Mouse (Mus musculus) telencephalon, adult 2 months (tissue): ENCODE data around the gene Ap1ar.

ENCODE experiments used
- DNase-seq: peaks from one replicate; pipeline ENCODE4 v3.0.0-alpha.2; 2011; ENCODE audit warnings: low read depth, low spot score

The Ap1ar gene

DNA sequence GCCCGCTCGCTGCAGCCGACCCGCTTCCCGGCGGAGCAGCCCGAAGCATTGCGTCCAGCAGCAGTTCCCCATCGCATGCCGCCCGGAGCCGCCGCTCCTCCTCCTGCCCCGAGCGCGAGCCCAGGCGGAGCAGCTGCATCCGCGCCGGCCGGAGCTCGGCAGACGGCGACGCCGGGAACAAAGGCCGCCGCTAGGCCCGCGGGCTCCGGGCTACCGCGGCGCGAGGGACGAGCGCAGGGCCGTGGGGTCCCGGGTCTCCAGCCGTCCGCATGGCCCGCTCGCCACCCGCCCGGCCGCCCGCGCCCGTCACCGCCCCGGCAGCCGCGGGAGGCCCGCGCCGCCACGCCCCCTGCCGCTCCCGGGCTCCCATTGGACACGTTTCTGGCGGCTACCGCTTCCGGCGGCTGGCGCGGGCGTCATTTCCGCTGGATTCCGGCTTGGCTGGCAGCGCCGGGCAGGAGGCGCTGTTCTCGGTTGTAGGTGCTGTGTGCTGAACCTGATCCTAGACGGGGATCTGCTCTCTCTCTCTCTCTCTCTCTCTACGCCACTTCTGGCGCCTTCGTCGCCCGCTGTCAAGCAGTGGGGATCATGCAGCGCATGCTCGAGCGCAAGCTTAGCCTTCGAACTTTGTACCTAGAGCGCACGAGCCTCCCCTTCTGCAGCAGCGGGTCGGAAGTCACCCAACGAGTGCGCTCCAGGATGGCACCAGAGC lies at the start of gene Ap1ar:
Gene Ap1ar, minus strand, starts transcription at position 370 of the 712 bp plus-strand sequence.
- DNase-seq: peak; percentile 92

DNA sequence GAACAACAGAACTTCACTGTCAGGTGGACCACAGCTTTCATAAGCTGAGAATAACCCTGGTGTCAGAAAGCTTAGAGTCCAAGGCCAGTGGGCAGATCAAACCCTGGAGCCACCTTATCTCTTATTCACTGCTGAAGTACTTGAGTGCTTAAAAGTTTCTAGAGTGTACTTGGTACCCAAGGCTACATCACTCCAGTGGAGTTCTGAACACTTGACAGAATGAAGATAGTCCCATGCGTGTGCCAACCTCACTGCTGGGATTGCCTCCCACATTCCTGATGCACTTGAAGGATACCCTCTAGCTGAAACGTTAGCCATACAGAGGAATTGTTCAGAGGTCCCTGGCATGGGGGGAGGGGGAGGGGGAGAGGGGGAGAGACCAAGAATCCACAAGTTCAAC lies 44.4 kb upstream of the Ap1ar start:
- DNase-seq: no peak

DNA sequence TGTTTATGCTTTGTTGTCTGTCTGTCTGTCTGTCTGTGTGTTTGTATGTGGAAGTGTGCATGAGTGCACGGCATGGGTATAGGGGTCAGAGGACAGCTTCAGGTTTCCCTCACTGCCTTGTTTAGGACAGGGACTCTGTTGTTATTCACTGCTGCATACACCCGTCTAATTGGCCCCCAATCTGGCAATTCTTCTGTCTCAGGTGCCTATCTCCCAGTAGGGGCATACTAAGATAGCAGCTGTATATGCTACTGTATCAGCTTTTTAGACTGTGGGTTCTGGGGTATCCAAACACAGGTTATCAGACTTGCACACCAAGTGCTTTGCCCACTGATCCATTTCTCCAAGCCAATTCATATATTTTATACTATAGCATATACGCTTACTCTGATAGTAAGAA lies 42.6 kb upstream of the Ap1ar start:
- DNase-seq: no peak

DNA sequence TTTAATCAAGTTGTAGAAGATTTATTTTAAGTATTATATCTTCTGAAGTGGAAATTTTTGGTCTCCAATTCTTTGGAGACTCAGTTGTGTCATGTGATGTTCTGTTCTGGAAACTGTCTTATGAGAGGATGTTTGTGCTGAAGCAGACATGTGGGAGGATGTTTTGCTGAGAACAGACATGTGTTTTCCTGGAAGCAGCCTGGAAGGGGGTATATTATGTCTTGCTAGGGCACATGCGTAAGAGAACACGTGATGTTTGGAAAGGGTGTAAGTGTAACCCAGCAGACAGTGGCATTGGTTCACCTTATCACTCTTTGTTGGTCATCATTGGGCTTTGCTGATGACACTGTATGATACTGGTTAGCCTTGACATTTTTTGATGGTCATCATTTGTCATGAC lies 38.2 kb upstream of the Ap1ar start:
- no peak for DNase-seq

DNA sequence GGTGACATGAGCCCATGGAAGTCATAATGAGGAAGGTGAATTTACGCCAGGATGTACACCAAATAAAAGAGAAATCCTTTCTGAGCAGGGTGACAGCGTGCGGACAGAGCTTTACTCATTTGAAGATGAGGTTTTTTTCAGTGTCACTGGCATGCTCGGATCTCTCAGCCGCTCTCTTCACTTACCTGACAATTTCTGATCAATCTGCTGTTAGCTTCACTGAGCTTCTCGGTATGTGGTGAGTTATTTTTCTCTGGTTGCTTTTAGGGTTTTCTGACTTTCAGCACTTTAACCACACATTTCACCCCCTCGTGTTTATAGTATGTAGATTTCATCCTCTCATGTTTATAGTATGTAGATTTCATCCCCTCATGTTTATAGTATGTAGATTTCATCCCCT lies 37.7 kb upstream of the Ap1ar start:
- DNase-seq: no peak

DNA sequence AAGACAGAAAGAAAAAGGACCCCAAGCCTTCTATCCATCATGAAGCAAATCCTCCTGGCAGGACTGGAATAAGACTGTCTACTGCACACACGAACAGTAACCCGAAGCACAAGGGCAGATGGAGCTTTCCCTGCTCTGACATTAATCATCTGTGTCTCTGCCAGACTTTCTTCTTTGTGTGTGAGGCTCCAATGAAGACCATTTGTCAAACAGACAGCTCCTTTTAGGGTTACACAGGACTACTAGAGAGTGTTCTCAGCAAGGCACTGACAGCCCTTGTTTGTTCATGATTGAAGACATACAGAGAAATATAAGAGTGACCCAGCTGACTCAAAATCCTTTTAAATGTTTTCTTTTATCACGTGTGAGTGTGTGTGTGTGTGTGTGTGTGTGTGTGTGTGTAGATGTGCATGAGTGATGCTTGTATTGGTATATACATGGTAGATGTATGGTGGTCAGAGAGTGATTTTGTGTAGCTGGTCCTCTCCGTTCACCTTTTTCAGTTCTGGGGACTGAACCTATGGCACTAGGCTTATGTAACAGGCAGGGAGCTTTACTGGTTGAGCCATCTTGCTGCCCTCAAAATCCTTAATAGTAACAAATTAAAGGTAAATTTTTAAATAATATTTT lies 37.0 kb upstream of the Ap1ar start:
- DNase-seq: no peak

DNA sequence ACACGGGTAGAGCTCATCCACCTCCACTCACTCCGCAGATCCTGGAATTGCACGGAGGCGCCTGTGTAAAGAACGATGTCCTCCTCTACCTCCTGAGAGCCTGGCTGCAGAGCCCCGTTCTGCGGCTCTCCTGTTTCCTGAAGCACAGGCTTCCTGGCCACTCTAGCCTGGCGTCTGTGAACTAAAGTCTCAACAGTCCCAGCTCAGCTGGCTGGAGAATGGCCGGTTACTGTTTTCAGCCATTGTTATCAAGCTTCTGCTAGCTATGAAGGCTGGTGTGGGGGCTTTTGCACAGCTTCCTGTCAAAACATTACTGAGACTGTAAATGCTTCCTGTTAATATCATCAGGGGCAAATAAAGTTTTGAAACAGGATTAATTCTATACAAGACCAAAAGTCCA lies 34.3 kb upstream of the Ap1ar start:
- no peak for DNase-seq

DNA sequence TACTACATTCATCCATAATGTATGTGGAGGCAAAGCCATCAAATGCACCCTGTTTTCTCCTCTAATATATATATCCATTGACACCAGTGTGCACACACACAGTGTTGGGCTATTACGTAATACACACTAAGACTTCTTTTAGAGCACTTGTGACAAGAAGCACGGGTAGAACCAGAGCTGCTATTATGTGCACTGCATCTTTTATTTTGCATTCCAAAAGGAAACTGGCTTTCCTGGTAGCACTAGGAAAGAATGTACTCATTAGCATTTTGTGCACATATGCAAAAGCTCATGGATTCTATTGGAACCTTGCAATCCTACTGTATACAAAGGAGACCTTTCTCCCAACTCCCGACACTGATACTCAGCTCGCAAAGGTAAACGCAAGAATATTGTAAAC lies 31.6 kb upstream of the Ap1ar start:
- DNase-seq: no peak

DNA sequence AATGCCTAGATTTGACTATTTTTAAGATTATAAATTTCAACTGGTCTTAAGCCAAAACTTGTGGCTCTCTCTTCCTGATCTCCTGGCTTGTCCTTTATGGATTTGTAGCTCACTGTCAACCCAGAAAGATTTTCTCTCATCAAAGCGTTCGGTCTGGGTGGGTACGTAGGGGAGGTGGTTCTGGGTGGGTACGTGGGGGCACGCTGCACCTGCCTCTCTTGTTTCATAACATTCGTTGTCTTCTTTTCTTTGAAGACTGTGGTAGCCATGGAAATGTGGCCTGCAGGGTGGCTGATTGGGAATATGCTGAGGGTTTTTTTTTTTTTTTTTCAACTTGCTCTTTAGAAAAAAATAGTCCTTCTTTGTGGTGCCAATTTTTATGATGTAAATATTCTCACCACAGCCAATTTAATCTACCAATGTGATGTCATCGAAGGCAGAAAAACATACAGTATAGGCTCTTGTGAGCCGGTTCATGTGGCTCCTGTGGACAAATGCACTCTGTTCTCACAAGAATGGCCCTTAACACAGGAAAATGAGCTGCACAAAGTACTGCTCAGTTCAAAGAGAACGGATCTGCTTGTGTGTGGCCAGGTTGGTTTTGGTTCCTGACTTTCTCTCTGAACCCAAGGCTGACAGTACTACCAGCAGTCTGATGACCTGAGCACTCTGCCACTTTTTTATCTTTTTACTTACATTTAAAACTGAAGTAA lies 30.9 kb upstream of the Ap1ar start:
- no peak for DNase-seq

DNA sequence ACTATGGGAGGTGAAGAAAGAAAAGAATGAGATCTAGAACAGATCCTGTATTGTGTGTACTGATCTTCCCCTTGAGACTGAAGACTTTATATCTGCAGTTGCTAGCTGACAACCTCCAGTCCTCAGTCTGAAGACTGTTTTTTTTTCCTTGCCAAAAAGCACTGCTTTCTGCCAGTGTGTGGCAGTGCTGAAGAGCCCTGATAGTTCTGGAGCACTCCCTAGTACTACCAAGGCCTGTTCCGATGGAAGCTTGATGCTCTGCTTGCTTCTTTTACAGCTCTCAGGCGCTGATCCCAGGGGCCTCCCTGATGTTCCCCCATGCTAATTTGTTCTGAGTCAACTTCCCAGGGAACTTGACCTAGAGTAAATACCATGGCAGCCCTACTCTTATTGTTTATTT lies 26.9 kb upstream of the Ap1ar start:
- DNase-seq: no peak

DNA sequence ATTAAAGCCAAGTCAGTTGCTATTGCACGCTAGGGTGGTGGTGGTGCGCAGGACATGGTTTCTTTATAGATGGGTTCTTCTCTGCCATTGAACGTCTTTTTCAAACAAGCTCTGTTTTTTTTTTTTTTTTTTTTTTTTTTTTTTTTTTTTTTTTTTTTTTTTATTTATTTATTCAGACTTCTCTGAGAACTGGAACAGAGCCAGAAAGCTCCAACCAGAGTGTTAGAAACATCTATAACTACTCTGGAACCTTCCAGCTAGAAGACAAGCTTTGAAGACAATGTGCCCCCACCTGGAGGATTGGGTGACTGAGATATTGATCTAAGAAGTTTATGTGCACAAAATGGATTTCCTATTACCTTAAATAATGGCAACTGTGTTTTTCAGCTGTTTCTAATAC lies 26.2 kb upstream of the Ap1ar start:
- DNase-seq: no peak

DNA sequence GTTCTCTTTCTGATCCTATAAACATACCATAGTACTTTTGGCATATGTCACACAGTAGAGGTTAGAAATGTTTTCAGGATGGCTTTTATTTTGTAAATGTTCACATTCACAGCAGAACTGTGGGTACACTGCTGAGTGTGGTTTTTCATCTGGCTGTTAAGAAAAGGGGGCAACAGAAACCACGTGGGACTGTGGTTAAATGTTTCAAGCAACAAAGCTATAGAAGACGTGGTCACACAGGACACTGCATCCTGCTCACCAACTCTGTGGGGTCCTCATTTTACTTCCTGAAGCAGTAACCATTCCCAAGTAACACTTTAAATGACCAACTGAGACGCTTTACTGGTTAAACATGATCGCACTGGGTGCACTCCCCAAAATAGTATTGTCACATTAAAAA lies 25.2 kb upstream of the Ap1ar start:
- no peak for DNase-seq

DNA sequence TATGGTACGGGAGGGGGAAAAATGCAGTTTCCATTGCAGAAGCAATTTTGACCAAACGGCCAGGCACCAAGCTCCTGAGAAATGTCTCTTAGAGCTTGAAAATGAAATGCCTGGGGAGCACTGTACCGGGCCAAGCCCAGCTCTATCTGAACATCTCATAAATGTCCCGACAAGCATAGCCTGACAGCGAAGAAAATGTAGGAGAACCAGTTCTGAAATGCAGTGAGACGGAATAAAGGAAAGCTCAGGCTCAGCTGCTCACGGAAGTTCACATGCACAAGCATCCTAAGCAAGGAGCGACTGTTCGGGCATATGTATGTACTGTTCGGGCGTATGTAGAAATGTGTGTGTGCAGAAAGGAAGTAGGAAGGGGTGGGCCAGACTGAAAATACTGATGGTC lies 24.0 kb upstream of the Ap1ar start:
- no peak for DNase-seq

DNA sequence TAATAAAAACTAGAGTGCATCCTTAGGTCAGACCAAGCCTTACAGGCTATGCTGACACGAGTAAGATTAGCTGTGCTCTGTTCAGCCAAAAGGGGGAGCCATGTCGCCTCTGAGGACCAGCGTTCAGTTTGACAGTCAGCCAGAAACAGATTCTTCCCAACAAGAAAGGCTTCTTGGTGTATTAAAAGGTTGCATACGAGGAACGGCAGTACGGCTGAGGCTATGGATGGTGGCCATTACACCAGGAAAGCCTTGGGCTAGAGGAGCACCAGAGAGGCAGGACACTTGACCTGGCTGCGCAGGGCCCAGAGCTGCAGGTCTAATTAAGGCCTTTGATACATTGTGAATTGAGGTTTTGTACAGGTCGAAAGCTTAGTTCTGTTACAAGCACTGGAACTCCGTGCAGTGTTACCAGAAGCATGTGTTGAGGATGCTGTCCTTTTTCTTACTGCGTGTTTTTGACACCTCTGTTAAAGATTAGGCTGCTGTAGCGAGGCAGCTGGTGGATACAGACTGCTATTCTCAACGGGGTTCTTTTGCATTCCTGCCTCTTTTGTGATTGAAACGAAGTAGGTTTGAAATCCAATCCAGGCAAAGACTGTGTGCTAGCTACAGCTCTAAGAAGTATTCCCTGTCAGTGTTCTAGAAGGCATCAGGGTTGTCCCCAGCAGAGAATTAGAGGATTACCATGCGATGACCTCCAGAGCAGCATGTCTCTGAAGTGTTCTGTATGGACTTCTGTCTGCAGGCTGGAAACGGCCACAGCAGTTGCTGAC lies 16.3 kb upstream of the Ap1ar start:
- no peak for DNase-seq

DNA sequence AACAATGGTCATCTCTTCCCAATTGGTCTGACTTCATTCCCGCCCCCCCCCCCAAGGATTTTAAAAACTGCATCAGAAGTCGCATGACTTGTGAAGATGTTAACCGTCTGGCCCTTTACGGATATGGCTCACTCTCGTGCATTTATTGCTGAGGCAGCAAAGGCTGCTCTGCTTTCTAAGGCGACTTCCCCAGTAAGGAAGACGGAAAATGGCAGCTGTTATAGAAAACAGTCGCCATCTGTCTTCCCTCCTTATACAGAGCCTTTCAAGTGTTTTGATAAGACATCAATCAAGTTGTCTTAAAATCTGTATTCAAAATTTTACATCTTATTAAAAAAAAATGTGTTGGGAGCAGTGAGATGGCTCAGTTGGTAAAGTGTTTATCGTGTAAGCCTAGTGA lies 15.4 kb upstream of the Ap1ar start:
- no peak for DNase-seq

DNA sequence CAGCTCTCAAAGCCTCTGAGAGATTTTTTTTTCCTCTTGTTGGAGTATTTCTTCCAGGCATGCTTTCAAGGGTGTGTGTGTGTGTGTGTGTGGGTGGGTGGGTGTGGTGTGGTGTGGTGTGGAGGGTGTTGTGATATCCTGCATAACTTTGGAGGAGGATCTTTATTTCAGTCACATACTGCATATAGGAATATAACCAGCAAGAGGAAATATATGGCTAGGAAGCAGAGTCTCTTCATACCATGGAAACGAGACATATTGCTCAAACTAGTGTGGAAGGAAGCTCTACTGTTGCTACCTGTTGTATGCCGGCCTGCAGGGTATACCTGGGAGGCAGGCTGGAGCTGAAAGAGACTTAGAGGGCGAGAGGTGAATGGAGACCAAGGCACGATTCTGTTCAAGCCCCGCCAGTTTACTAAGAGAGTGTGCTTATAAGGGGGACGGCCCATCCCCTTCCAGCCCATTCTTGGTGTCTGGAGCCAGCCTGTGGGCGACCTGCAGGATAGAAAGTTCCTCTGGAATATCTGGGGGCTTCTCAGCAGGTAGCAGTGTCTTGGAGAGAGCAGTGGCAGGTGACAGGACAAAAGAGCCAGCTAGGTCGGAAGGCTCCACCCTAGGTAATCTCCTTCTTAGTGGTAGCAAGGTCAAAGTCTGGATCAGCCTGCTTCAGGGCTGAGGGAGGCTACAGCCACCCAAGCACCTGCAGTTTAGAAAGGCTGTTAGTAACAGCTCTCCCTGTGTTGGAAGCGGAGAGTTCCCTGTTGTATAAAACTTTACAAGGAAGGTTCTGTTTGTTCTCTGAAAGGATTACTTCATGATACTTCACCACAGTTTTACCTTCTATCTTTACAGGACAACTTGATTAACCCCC lies 13.7 kb upstream of the Ap1ar start:
- no peak for DNase-seq

DNA sequence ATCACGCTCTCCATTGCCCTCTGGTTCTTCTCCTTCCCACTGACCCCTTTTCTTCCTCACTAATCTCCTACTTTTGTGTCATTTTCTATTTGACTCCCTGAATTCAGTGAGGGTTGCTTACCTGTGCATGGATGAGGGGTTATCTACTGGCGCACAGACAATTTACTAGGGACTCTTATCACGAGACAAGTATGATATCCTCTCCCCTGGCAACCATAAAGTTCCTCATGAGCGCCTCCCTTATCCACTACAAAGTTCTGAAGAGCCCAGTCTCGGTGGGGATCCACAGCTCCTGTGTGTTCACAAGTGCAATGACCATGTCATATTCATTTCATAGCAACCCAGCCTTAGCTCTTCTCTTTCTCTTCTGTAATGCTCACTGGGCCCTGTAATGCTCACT lies 12.6 kb upstream of the Ap1ar start:
- no peak for DNase-seq

DNA sequence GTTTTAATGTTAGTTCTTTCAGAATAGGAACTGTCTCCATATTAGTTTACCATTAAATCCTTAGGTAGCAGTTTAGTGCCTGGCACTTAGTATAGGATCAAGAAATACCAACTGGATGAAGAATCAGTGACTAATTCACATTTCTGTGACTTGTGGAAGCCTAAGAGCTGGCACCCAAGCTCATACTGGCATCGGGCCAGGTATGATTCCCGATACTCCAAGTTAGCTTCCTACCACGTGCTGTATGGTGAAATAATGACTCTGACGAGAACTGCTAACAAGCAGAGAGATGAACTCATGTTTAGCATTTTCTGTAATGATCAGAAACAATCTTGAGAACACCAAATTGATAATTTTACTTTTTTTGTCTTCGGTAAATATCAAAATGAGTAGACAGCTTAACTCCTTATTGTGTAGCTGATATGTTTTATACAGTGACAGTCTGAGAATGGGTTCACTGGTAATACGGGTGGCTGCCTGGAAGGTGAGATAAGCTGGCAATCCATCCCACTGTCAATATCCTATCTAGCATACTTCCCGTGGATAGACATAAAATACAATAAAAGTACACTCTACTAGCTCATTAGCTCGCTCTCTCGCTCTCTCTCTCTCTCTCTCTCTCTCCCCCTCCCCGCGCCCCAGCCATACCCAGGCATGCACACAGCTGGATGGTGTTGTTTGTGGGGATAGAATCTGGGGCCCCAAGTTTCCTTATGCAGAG lies 10.9 kb upstream of the Ap1ar start:
- DNase-seq: no peak

DNA sequence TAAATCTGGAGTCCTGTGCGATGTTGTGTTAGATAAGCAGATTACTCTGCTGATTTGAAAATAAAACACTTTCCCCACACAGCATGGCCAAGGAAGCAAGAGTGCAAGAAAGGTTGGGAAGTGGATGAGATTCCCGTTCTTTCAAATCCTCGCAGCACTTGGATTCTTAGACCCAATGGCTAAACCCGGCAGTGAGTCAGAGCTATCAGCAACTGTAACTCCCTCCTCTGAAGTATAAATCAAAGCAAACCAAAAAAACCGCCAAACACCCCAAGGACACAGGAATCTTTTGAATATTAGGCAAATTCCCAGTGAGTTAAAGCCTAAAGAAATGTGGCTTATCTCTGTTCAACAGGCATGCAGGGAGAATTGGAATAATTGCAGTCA lies 6.6 kb upstream of the Ap1ar start:
- no peak for DNase-seq

DNA sequence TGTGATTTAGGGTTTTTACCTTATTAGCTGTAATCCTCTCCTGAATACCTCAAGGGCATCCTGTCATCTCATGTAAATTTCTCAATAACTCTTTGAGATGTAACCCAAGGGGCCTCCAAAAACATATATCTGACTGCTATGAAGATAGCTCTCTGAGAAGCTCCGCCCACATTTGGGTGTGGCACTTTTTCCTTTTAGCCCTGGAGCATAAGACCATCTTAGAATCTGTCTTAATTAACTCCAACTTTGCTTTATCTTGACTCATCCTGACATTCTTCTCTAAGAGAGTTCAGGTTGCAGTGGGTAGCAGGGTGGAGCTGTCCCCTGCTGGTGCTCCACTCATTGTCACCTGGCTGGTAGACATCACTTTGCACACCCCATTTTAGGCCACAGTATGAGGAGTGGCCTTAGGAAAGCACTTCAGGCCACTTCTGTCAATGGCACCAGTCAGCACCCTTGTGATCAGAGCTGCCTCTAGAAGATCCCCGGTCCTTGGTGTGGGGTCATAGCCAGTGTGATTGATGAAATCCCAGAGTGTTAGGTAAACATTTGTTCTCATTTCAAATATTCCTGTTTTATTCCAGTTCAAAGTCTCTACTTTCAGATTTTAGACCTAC lies 6.1 kb upstream of the Ap1ar start:
- no peak for DNase-seq
